9 mouse cellular contexts compared by ENCODE assay signal in the genomic region with DNA sequence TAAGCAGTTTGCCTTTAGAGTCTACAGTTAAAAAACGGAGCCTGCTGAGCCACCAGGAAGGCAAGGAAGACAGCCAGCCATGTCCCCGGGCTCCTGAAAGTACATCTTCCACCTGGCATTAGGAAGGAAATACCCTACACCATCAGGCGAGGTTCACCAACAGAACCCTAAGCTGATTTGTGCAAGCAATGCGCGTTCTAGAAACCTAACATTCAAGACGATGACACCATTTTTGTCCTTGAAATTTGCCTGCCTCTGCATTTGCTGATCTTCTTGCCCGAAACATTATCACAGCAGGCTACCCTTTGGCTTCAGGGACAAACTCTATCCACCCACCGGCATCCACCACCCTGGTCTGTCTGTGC. TPM values are rescaled to one million over a fixed set of nuclear protein-coding genes. Genes with fewer than 3 reads are reported as not detected.
DNase-seq lines count a peak whose midpoint lies in the region; ATAC-seq and TF ChIP-seq lines count a peak whose summit lies in the region.
"Had no signal": no experiment of that assay in that cellular context is flagged by ENCODE, and none has a peak within 500 bp of the region (broad histone marks: within the 10 kb centered on the region; RNA-seq: fewer than 3 reads in every experiment).

No protein-coding gene starts in this region.

- TF ChIP-seq POLR2A in cortical plate, adult 2 months (IDR thresholded peaks at IDR 0.05; ENCODE audit: extremely low read depth, insufficient read depth, low read length), result no peak

- peak overlapping the region; percentile 100 for H3K27ac ChIP-seq in heart, embryonic 13.5 days (replicated peaks)
- peak overlapping the region; percentile 56 for H3K27ac ChIP-seq in cortical plate, adult 2 months (ENCODE audit: insufficient read depth, low read length)
- peak overlapping the region; percentile 5; the same call in 1 of the 2 replicates for H3K27ac ChIP-seq in limb, embryonic 10.5 days

- peaks cover 68% of the 10 kb centered on the region for H3K4me1 ChIP-seq in heart, embryonic 13.5 days
- peaks cover 7% of the 10 kb centered on the region; the same call in 1 of the 2 replicates for H3K4me1 ChIP-seq in cortical plate, adult 2 months (ENCODE audit: control insufficient read depth, insufficient read depth, low read length)
- H3K4me1 ChIP-seq in limb, embryonic 10.5 days, result peaks cover 69% of the 10 kb centered on the region

- 51% methylated on average over 8 of the region's 8 CpGs for WGBS in heart, embryonic 13.5 days
- 67% methylated on average over 8 of the region's 8 CpGs for whole genome bisulfite sequencing in limb, embryonic 10.5 days

- no peaks in the 10 kb centered on the region for H3K27me3 ChIP-seq in heart, embryonic 13.5 days (replicated peaks)
- no peaks in the 10 kb centered on the region for H3K27me3 ChIP-seq in limb, embryonic 10.5 days (ENCODE audit: low read depth, poor library complexity, severe bottlenecking)

- peak overlapping the region; percentile 78 for H3K4me2 ChIP-seq in heart, embryonic 13.5 days

- ATAC-seq in heart, embryonic 13.5 days (ENCODE audit: extremely low read depth, insufficient number of reproducible peaks, low FRiP score, low TSS enrichment), result no peak
- ATAC-seq in granulocyte monocyte progenitor cell, adult 5-6 weeks (replicated peaks; ENCODE audit: poor library complexity, severe bottlenecking), result no peak

- DNase-seq in heart, adult 9 months (ENCODE audit: low spot score in 2 of 2), result no peak
- peak; percentile 58 for DNase-seq in A20 (ENCODE audit: low read depth, low spot score)
- DNase-seq in limb, embryonic 10.5 days (ENCODE audit: low spot score), result no peak
- no peak for DNase-seq in frontal cortex, postnatal 25 days (ENCODE audit: low spot score in 2 of 2)
- DNase-seq in embryo, embryonic 9.5 days (ENCODE audit: extremely low spot score), result no peak
- DNase-seq: lung, adult 2 months had no signal

- H3K4me3 ChIP-seq in heart, embryonic 13.5 days, result peak overlapping the region; percentile 76
- no peak overlapping the region for H3K4me3 ChIP-seq in cortical plate, adult 2 months (ENCODE audit: insufficient read depth, low read length)
- no peak overlapping the region for H3K4me3 ChIP-seq in limb, embryonic 10.5 days

- peak overlapping the region; percentile 95 for H3K9ac ChIP-seq in heart, embryonic 13.5 days

- H3K9me3 ChIP-seq in heart, embryonic 13.5 days, result no peaks in the 10 kb centered on the region
- H3K9me3 ChIP-seq in limb, embryonic 10.5 days (replicated peaks), result no peaks in the 10 kb centered on the region

- H3K36me3 ChIP-seq in heart, embryonic 13.5 days, result peaks cover 9% of the 10 kb centered on the region
- peaks cover 15% of the 10 kb centered on the region for H3K36me3 ChIP-seq in limb, embryonic 10.5 days

- no peak for TF ChIP-seq CTCF in cortical plate, adult 2 months (IDR thresholded peaks at IDR 0.05; ENCODE audit: extremely low read depth, insufficient read depth, low read length)

RNA-seq across cellular contexts. Expression of gene Pigv, which starts 1.9 kb away (rescaled TPM):
- polyA plus RNA-seq in heart, embryonic 13.5 days (2015; fragmentation: Nextera tagmentation; extraction: Ambion mirVana), result 12.8 and 15.7 TPM in 2 replicates
- polyA plus RNA-seq in cortical plate, adult 2 months (2012; rRNA removed), result 6.6 and 7.4 TPM in 2 replicates
- polyA plus RNA-seq in limb, embryonic 10.5 days (2016; fragmentation: Nextera tagmentation; extraction: Ambion mirVana), result 17.9 and 19.6 TPM in 2 replicates
- total RNA-seq in granulocyte monocyte progenitor cell, adult 5-6 weeks (2014; fragmentation: Nextera tagmentation), result 8.7 and 11.5 TPM in 2 replicates
- total RNA-seq in granulocyte monocyte progenitor cell, adult 5-6 weeks (2017), result 6.6 and 8.1 TPM in 2 replicates

RNA-seq across cellular contexts. Expression of gene Zdhhc18, which starts 24.4 kb away (rescaled TPM):
- 1.5 and 1.6 TPM in 2 replicates for polyA plus RNA-seq in heart, embryonic 13.5 days (2015; fragmentation: Nextera tagmentation; extraction: Ambion mirVana)
- polyA plus RNA-seq in cortical plate, adult 2 months (2012; rRNA removed), result 36.8 and 38.4 TPM in 2 replicates
- 3.6 and 4.0 TPM in 2 replicates for polyA plus RNA-seq in limb, embryonic 10.5 days (2016; fragmentation: Nextera tagmentation; extraction: Ambion mirVana)
- total RNA-seq in granulocyte monocyte progenitor cell, adult 5-6 weeks (2014; fragmentation: Nextera tagmentation), result 12.9 and 22.4 TPM in 2 replicates
- 10.7 and 12.5 TPM in 2 replicates for total RNA-seq in granulocyte monocyte progenitor cell, adult 5-6 weeks (2017)

Comparison
In these comparisons a context has a peak if more than half of its experiments do, and no peak if none do; other contexts are left out.
1. H3K27ac ChIP-seq: peak in every context shown above with its lines; median percentile 100 in heart, embryonic 13.5 days; 56 in cortical plate, adult 2 months; 5 in limb, embryonic 10.5 days.